Comparison of ENCODE assay signal across 15 mouse cellular contexts in genomic region chr9:45620049-45620448, GRCm38 (mm10).
A peak's percentile ranks its signal among the peaks of the same experiment; 100 is the strongest.
DNase-seq lines count a peak whose midpoint lies in the region; ATAC-seq lines count a peak whose summit lies in the region.
"Had no signal": no experiment of that assay in that cellular context is flagged by ENCODE, and none has a peak within 500 bp of the region (broad histone marks: within the 10 kb centered on the region; RNA-seq: fewer than 3 reads in every experiment).

No protein-coding gene starts in this region.

- no peak for DNase-seq in hindbrain, embryonic 11.5 days (ENCODE audit: low spot score)
- DNase-seq in brain, adult 2 months (ENCODE audit: low read depth, low spot score), result peak; percentile 50
- no peak for DNase-seq in lung, postnatal 36 days
- no peak for DNase-seq in Muller cell, postnatal 12 days (ENCODE audit: inconsistent ontology term)
- DNase-seq in thymus, postnatal 14 days, result no peak
- DNase-seq: cerebellum, adult 9-10 months; kidney, adult 8-10 months; liver; lung, adult 2 months; thymus, adult 18-20 months had no signal

- H3K27ac ChIP-seq in hindbrain, embryonic 12.5 days, result peak overlapping the region; percentile 35; the same call in 1 of the 2 replicates
- no peak overlapping the region for H3K27ac ChIP-seq in hindbrain, embryonic 11.5 days (ENCODE audit: low read depth, low read length)
- peak overlapping the region; percentile 69 for H3K27ac ChIP-seq in forebrain, embryonic 16.5 days (ENCODE audit: low read length)
- H3K27ac ChIP-seq in midbrain, embryonic 13.5 days, result peak overlapping the region; percentile 72
- H3K27ac ChIP-seq: heart, embryonic 15.5 days; macrophage had no signal

- no peaks in the 10 kb centered on the region for H3K9me3 ChIP-seq in hindbrain, embryonic 12.5 days (replicated peaks)
- no peaks in the 10 kb centered on the region for H3K9me3 ChIP-seq in hindbrain, embryonic 11.5 days (ENCODE audit: control insufficient read depth, low read length)
- H3K9me3 ChIP-seq in forebrain, embryonic 16.5 days (ENCODE audit: control insufficient read depth, low read length), result no peaks in the 10 kb centered on the region
- H3K9me3 ChIP-seq in midbrain, embryonic 13.5 days, result no peaks in the 10 kb centered on the region
- H3K9me3 ChIP-seq: heart, embryonic 15.5 days had no signal

- WGBS in hindbrain, embryonic 12.5 days, result 46% methylated on average over 9 of the region's 9 CpGs
- WGBS in hindbrain, embryonic 11.5 days, result 59% methylated on average over 9 of the region's 9 CpGs
- 25% methylated on average over 9 of the region's 9 CpGs for WGBS in forebrain, embryonic 16.5 days
- WGBS in midbrain, embryonic 13.5 days, result 37% methylated on average over 9 of the region's 9 CpGs

- peaks cover 20% of the 10 kb centered on the region for H3K4me1 ChIP-seq in hindbrain, embryonic 12.5 days
- H3K4me1 ChIP-seq in hindbrain, embryonic 11.5 days (replicated peaks; ENCODE audit: control insufficient read depth, insufficient read depth, low read length), result no peaks in the 10 kb centered on the region
- peaks cover 38% of the 10 kb centered on the region for H3K4me1 ChIP-seq in forebrain, embryonic 16.5 days (replicated peaks; ENCODE audit: control insufficient read depth, insufficient read depth, low read length)
- H3K4me1 ChIP-seq in midbrain, embryonic 13.5 days (replicated peaks), result peaks cover 54% of the 10 kb centered on the region
- H3K4me1 ChIP-seq: heart, embryonic 15.5 days had no signal

- H3K9ac ChIP-seq in hindbrain, embryonic 12.5 days, result no peak overlapping the region
- H3K9ac ChIP-seq in hindbrain, embryonic 11.5 days (ENCODE audit: low read depth, low read length), result no peak overlapping the region
- H3K9ac ChIP-seq in forebrain, embryonic 16.5 days (replicated peaks; ENCODE audit: low read depth, low read length), result peak overlapping the region; percentile 9; the same call in 1 of the 2 replicates
- H3K9ac ChIP-seq in midbrain, embryonic 13.5 days (replicated peaks), result no peak overlapping the region
- H3K9ac ChIP-seq: heart, embryonic 15.5 days had no signal

- H3K27me3 ChIP-seq in hindbrain, embryonic 12.5 days, result no peaks in the 10 kb centered on the region
- H3K27me3 ChIP-seq in hindbrain, embryonic 11.5 days (ENCODE audit: control insufficient read depth, insufficient read depth, low read length), result no peaks in the 10 kb centered on the region
- no peaks in the 10 kb centered on the region for H3K27me3 ChIP-seq in forebrain, embryonic 16.5 days (replicated peaks; ENCODE audit: control insufficient read depth, insufficient read depth, low read length)
- H3K27me3 ChIP-seq in midbrain, embryonic 13.5 days, result no peaks in the 10 kb centered on the region

- H3K4me3 ChIP-seq in hindbrain, embryonic 12.5 days, result no peak overlapping the region
- H3K4me3 ChIP-seq in hindbrain, embryonic 11.5 days (ENCODE audit: low read depth, low read length), result no peak overlapping the region
- no peak overlapping the region for H3K4me3 ChIP-seq in forebrain, embryonic 16.5 days (replicated peaks; ENCODE audit: low read length)
- no peak overlapping the region for H3K4me3 ChIP-seq in midbrain, embryonic 13.5 days (replicated peaks)
- H3K4me3 ChIP-seq: heart, embryonic 15.5 days had no signal

- ATAC-seq in hindbrain, embryonic 12.5 days (ENCODE audit: low FRiP score), result no peak
- no peak for ATAC-seq in hindbrain, embryonic 11.5 days (ENCODE audit: low FRiP score)
- peak; percentile 79 for ATAC-seq in forebrain, embryonic 16.5 days
- ATAC-seq in midbrain, embryonic 13.5 days, result peak; percentile 68

- H3K36me3 ChIP-seq in hindbrain, embryonic 12.5 days, result no peaks in the 10 kb centered on the region
- no peaks in the 10 kb centered on the region for H3K36me3 ChIP-seq in hindbrain, embryonic 11.5 days (ENCODE audit: control insufficient read depth, insufficient read depth, low read length)
- no peaks in the 10 kb centered on the region for H3K36me3 ChIP-seq in forebrain, embryonic 16.5 days (ENCODE audit: control insufficient read depth, insufficient read depth)
- H3K36me3 ChIP-seq in midbrain, embryonic 13.5 days, result no peaks in the 10 kb centered on the region
- H3K36me3 ChIP-seq: heart, embryonic 15.5 days had no signal

- H3K4me2 ChIP-seq in hindbrain, embryonic 12.5 days (replicated peaks), result no peak overlapping the region
- H3K4me2 ChIP-seq in hindbrain, embryonic 11.5 days (replicated peaks; ENCODE audit: low read depth, low read length), result no peak overlapping the region
- no peak overlapping the region for H3K4me2 ChIP-seq in forebrain, embryonic 16.5 days (ENCODE audit: low read length)
- no peak overlapping the region for H3K4me2 ChIP-seq in midbrain, embryonic 13.5 days (replicated peaks)
- H3K4me2 ChIP-seq: heart, embryonic 15.5 days had no signal

Comparison
In these comparisons a context has a peak if more than half of its experiments do, and no peak if none do; other contexts are left out.
1. ATAC-seq: peak in forebrain, embryonic 16.5 days (single experiment) and midbrain, embryonic 13.5 days (single experiment); none in hindbrain, embryonic 12.5 days (single experiment) and hindbrain, embryonic 11.5 days (single experiment).